Mouse (Mus musculus): Measurements from ENCODE around the gene L3mbtl4. TPM values are rescaled to one million over a fixed set of nuclear protein-coding genes. Genes with fewer than 3 reads are reported as not detected.

The L3mbtl4 gene
- polyA plus RNA-seq, 1 experiment, result 0.22 TPM

GRCm38 (mm10) chr17:68640187-68640586, 366.6 kb downstream of the L3mbtl4 start:
- no peak for DNase-seq (ENCODE audit: low spot score)

GRCm38 (mm10) chr17:68642521-68643088, 369.0 kb downstream of the L3mbtl4 start:
- no peak for DNase-seq (ENCODE audit: low spot score)

GRCm38 (mm10) chr17:68666528-68666927, 392.9 kb downstream of the L3mbtl4 start:
- DNase-seq (ENCODE audit: low spot score), result no peak

GRCm38 (mm10) chr17:68672088-68672504, 398.5 kb downstream of the L3mbtl4 start:
- DNase-seq (ENCODE audit: low spot score), result no peak

GRCm38 (mm10) chr17:68710701-68711100, 437.1 kb downstream of the L3mbtl4 start:
- no peak for DNase-seq (ENCODE audit: low spot score)

GRCm38 (mm10) chr17:68711350-68711749, 437.8 kb downstream of the L3mbtl4 start:
- no peak for DNase-seq (ENCODE audit: low spot score)

- no peak for DNase-seq (ENCODE audit: low spot score)
Observed at GRCm38 (mm10) chr17:68748296-68748695, 474.7 kb downstream of the L3mbtl4 start.

- DNase-seq (ENCODE audit: low spot score), result no peak
Observed at GRCm38 (mm10) chr17:68750513-68750912, 476.9 kb downstream of the L3mbtl4 start.

GRCm38 (mm10) chr17:68753112-68753511, 479.5 kb downstream of the L3mbtl4 start:
- no peak for DNase-seq (ENCODE audit: low spot score)

GRCm38 (mm10) chr17:68754789-68755188, 481.2 kb downstream of the L3mbtl4 start:
- no peak for DNase-seq (ENCODE audit: low spot score)

GRCm38 (mm10) chr17:68758428-68758827, 484.8 kb downstream of the L3mbtl4 start:
- DNase-seq (ENCODE audit: low spot score), result no peak

- DNase-seq (ENCODE audit: low spot score), result no peak
Observed at GRCm38 (mm10) chr17:68758936-68759335, 485.3 kb downstream of the L3mbtl4 start.

- no peak for DNase-seq (ENCODE audit: low spot score)
Observed at GRCm38 (mm10) chr17:68759978-68760377, 486.4 kb downstream of the L3mbtl4 start.

GRCm38 (mm10) chr17:68764329-68764880, 490.8 kb downstream of the L3mbtl4 start:
- no peak for DNase-seq (ENCODE audit: low spot score)

- DNase-seq (ENCODE audit: low spot score), result no peak
Observed at GRCm38 (mm10) chr17:68769561-68769960, 496.0 kb downstream of the L3mbtl4 start.

- DNase-seq (ENCODE audit: low spot score), result no peak
Observed at GRCm38 (mm10) chr17:68771046-68771750, 497.6 kb downstream of the L3mbtl4 start.

GRCm38 (mm10) chr17:68793741-68794140, 520.1 kb downstream of the L3mbtl4 start:
- no peak for DNase-seq (ENCODE audit: low spot score)

- DNase-seq (ENCODE audit: low spot score), result no peak
Observed at GRCm38 (mm10) chr17:68826323-68826722, 552.7 kb downstream of the L3mbtl4 start, which contains the start of gene Tmem200c. Gene Tmem200c, plus strand, starts transcription at chr17:68826623.
